Mouse (Mus musculus) small intestine, adult 2 months (tissue): ENCODE results near the gene Csmd2.
"Not testable (repeated sequence)": the region's sequence is repeated elsewhere in the genome, so short reads cannot be mapped to it uniquely, and the experiment has no call there.

Source experiments
- CTCF ChIP-seq: fragments of 200-500 bp; IDR thresholded peaks from 2 replicates; pipeline ENCODE4 v1.5.1; 2012; ENCODE audit warnings: low read depth, mild to moderate bottlenecking, control low read depth, inconsistent platforms, low read length, moderate library complexity, mixed read lengths; ENCODE audit not compliant: insufficient replicate concordance, insufficient read length; ENCODE audit errors: extremely low read depth
- POLR2A ChIP-seq: fragments of 200-500 bp; IDR thresholded peaks from 2 replicates; pipeline ENCODE4 v1.6.1; 2012; ENCODE audit warnings: low read depth, mild to moderate bottlenecking, control low read depth, inconsistent platforms, low read length, moderate library complexity

DNA sequence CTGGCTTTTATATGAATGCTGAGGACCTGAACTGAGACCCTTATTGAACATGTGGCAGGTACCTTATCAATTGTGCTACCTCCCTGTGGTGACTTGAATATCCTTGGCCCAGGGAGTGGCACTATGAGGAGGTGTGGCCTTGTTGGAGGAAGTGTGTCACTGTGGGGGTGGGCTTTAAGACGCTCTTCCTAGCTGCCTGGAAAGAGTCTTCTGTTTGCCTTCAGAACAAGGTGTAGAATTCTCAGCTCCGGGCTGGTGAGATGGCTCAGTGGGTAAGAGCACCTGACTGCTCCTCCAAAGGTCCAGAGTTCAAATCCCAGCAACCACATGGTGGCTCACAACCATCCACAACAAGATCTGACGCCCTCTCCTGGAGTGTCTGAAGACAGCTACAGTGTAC, 624.1 kb downstream of the Csmd2 start:
- not testable (repeated sequence) for TF ChIP-seq CTCF, POLR2A
